Mouse (Mus musculus): Measurements from ENCODE around the gene Rapgef6. TPM values are rescaled to one million over a fixed set of nuclear protein-coding genes. Genes with fewer than 3 reads are reported as not detected.

Rapgef6 gene
- polyA plus RNA-seq, 1 experiment from 2014 or later, result 38.8 TPM

DNA sequence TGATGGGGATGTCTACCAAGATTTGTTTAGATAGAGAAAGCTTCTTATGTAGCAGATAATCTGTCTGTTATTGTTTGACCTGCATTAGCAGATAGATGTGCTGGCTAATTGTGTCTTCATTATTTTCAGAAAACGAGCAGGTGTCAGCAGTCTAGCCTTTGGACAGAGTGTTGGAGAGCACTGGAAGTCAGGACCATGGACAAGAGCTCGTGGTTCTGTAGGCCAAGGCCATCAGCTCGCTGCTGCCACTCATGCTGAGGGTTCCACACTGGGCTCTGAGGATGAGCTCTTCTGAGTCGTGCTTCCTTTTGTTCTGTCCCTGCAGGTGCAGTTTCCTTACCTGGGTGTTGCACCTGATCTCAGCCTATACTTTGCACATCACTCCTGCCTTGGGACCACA lies 173.3 kb downstream of the Rapgef6 start:
- Histone ChIP-seq H3K27ac (ENCODE audit: low read length) (no peak overlapping the region), H3K9ac (ENCODE audit: low read length) (no peak overlapping the region), H3K4me1 (replicated peaks; ENCODE audit: control insufficient read depth, insufficient read depth, low read length) (no peaks in the 10 kb centered on the region), H3K9me3 (ENCODE audit: control insufficient read depth, low read length) (no peaks in the 10 kb centered on the region), H3K36me3 (ENCODE audit: control insufficient read depth, insufficient read depth, low read length) (peaks cover 24% of the 10 kb centered on the region), H3K27me3 (ENCODE audit: control insufficient read depth, insufficient read depth, low read depth, low read length) (no peaks in the 10 kb centered on the region), H3K4me3 (ENCODE audit: low read length) (no peak overlapping the region), H3K4me2 (ENCODE audit: low read depth, low read length) (no peak overlapping the region)
- no peak for ATAC-seq (ENCODE audit: low read depth)
- 59% methylated on average over 4 of the region's 4 CpGs for WGBS

DNA sequence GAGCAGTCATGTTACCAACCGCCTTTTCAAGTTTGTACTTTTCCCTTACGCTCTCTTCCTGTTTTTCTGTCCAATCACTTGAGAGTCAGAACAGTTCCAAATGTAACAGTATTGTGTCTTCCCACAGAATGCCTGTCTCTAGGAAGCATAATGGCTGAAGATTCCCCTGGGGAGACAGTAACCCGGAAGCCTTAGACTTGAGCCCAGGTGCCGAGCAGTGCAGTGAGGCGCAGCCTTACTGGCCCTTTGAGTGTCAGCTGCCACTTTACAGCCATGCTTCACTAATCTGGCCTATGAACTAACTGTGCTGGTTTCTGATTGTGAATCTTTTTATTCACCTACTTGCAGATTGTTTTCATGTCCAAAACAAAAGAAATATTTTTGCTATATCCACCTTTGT lies 175.0 kb downstream of the Rapgef6 start:
- H3K36me3 ChIP-seq (ENCODE audit: control insufficient read depth, insufficient read depth, low read length), result peaks cover 19% of the 10 kb centered on the region
- ATAC-seq (ENCODE audit: low read depth), result no peak

DNA sequence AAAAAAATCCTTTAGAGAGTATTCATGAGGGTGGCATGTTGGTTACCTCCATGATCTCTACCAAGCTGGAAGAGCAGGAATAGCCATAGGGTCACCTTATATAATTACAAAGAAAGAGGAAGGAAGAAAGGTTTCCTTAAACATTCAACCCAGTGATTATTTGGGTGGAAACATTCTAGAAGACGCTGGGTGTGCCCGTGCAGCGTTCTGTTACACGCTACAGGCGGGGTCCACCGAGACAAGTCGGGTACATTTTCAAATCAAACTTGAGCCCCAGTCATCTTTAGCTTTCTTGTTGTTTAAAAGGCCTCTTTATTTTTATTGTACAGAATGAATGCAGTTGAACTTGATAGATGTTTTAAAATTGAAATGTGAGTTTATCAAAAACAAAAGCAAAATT lies 176.0 kb downstream of the Rapgef6 start:
- ATAC-seq (ENCODE audit: low read depth), result no peak
- Histone ChIP-seq H3K9me3 (ENCODE audit: control insufficient read depth, low read length) (no peaks in the 10 kb centered on the region), H3K36me3 (ENCODE audit: control insufficient read depth, insufficient read depth, low read length) (peaks cover 19% of the 10 kb centered on the region), H3K9ac (ENCODE audit: low read length) (no peak overlapping the region), H3K27ac (ENCODE audit: low read length) (no peak overlapping the region), H3K4me3 (ENCODE audit: low read length) (no peak overlapping the region), H3K27me3 (ENCODE audit: control insufficient read depth, insufficient read depth, low read depth, low read length) (no peaks in the 10 kb centered on the region), H3K4me2 (ENCODE audit: low read depth, low read length) (no peak overlapping the region), H3K4me1 (replicated peaks; ENCODE audit: control insufficient read depth, insufficient read depth, low read length) (no peaks in the 10 kb centered on the region)
- WGBS, result 86% methylated on average over 7 of the region's 7 CpGs

More for the DNA sequence above, 175.0 kb downstream of the Rapgef6 start:
- 91% methylated on average over 5 of the region's 5 CpGs for WGBS
- Histone ChIP-seq H3K4me2 (ENCODE audit: low read depth, low read length) (no peak overlapping the region), H3K9ac (ENCODE audit: low read length) (no peak overlapping the region), H3K9me3 (ENCODE audit: control insufficient read depth, low read length) (no peaks in the 10 kb centered on the region), H3K4me3 (ENCODE audit: low read length) (no peak overlapping the region), H3K27me3 (ENCODE audit: control insufficient read depth, insufficient read depth, low read depth, low read length) (no peaks in the 10 kb centered on the region), H3K27ac (ENCODE audit: low read length) (no peak overlapping the region), H3K4me1 (replicated peaks; ENCODE audit: control insufficient read depth, insufficient read depth, low read length) (no peaks in the 10 kb centered on the region)

DNA sequence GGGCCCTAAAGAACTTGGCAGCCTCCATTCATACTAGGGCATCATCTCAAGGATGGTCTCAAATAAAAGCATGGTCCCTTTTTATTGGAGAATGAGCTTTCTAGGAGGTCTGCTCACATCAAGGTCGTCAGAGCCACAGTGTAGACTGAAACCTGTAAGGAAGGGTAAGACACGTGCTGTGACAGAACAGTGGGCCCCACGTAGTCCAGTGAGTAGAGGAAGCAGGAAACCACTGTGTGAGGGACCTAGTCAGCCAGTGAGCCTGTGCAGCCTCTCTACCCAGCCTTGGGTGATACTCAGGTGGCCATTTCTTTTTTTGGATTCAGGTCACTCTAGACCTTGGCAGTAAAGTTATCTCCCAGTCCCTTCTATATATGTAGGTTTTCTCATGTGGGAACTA lies 177.3 kb downstream of the Rapgef6 start:
- ATAC-seq (ENCODE audit: low read depth), result no peak
- H3K4me3 ChIP-seq (ENCODE audit: low read length), result no peak overlapping the region
- no peak overlapping the region for H3K9ac ChIP-seq (ENCODE audit: low read length)
- no peaks in the 10 kb centered on the region for H3K27me3 ChIP-seq (ENCODE audit: control insufficient read depth, insufficient read depth, low read depth, low read length)
- peaks cover 15% of the 10 kb centered on the region for H3K36me3 ChIP-seq (ENCODE audit: control insufficient read depth, insufficient read depth, low read length)
- H3K4me2 ChIP-seq (ENCODE audit: low read depth, low read length), result no peak overlapping the region
- H3K4me1 ChIP-seq (replicated peaks; ENCODE audit: control insufficient read depth, insufficient read depth, low read length), result no peaks in the 10 kb centered on the region
- no peak overlapping the region for H3K27ac ChIP-seq (ENCODE audit: low read length)
- WGBS, result 82% methylated on average over 3 of the region's 3 CpGs
- no peaks in the 10 kb centered on the region for H3K9me3 ChIP-seq (ENCODE audit: control insufficient read depth, low read length)

DNA sequence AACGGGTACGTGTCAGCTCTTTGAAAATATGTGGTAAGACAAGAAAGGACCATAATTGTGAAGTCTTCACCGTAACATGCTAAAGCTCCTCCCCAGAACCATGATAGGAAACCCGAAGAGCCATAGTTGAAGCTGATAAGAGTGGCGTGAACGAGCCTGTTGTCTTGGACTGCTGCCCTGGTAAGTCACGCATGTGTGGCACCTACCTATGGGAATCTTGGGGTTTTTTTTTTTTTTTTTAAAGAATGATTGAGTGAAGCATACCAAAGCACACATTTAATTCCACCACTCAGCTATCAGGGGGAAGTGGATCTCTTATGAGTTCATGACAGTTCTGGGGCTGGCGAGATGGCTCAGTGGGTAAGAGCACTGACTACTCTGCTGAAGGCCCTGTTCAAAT lies 179.2 kb downstream of the Rapgef6 start:
- no peak overlapping the region for H3K4me3 ChIP-seq (ENCODE audit: low read length)
- WGBS, result 82% methylated on average over 8 of the region's 8 CpGs
- H3K27ac ChIP-seq (ENCODE audit: low read length), result no peak overlapping the region
- no peaks in the 10 kb centered on the region for H3K27me3 ChIP-seq (ENCODE audit: control insufficient read depth, insufficient read depth, low read depth, low read length)
- ATAC-seq (ENCODE audit: low read depth), result no peak
- H3K36me3 ChIP-seq (ENCODE audit: control insufficient read depth, insufficient read depth, low read length), result peaks cover 6% of the 10 kb centered on the region; the same call in 1 of the 2 replicates
- H3K9ac ChIP-seq (ENCODE audit: low read length), result no peak overlapping the region
- no peaks in the 10 kb centered on the region for H3K9me3 ChIP-seq (ENCODE audit: control insufficient read depth, low read length)
- H3K4me1 ChIP-seq (replicated peaks; ENCODE audit: control insufficient read depth, insufficient read depth, low read length), result no peaks in the 10 kb centered on the region
- no peak overlapping the region for H3K4me2 ChIP-seq (ENCODE audit: low read depth, low read length)

DNA sequence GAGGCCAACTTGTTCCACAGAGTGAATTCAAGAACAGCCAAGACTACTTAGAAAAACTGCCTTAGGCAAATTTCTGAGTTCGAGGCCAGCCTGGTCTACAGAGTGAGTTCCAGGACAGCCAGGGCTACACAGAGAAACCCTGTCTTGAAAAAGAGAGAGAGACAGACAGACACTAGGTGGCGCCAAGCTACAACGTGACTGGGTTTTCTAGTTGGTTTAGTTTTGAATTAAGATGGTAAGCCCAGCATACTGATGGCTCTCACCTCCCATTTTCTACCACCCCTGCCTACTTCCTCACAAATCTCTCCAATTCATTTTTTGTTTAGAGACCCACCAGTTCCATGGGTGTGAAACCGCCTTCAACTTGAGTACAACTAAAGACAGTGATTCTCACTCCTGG lies 180.7 kb downstream of the Rapgef6 start:
- Histone ChIP-seq H3K4me3 (ENCODE audit: low read length) (no peak overlapping the region), H3K9me3 (ENCODE audit: control insufficient read depth, low read length) (no peaks in the 10 kb centered on the region), H3K4me2 (ENCODE audit: low read depth, low read length) (no peak overlapping the region), H3K36me3 (ENCODE audit: control insufficient read depth, insufficient read depth, low read length) (no peaks in the 10 kb centered on the region), H3K27me3 (ENCODE audit: control insufficient read depth, insufficient read depth, low read depth, low read length) (no peaks in the 10 kb centered on the region), H3K9ac (ENCODE audit: low read length) (no peak overlapping the region), H3K27ac (ENCODE audit: low read length) (no peak overlapping the region), H3K4me1 (replicated peaks; ENCODE audit: control insufficient read depth, insufficient read depth, low read length) (no peaks in the 10 kb centered on the region)
- 34% methylated on average over 4 of the region's 4 CpGs for WGBS
- ATAC-seq (ENCODE audit: low read depth), result 0 out of 2 replicates have a peak, but pooled peaks have one; percentile 36

DNA sequence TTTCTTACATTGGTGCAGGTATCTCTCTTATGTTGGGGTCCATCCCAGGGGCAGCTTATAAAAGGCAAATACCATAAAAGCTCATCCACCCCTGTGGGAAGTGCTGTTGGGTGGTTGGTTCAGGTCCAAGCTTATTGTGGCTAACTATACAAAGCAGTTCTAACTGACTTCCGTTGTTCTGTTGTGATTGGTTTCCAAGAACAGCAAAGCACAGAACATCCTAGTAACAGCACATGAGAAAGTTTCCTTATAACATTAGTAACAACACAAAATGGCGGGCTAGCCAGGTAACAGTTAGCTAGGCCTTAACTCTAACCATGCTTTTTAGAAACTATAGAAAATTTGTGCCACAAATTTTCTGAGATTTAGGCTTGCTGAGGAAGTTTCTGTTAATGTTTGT lies 185.5 kb downstream of the Rapgef6 start:
- Histone ChIP-seq H3K9me3 (ENCODE audit: control insufficient read depth, low read length) (no peaks in the 10 kb centered on the region), H3K4me2 (ENCODE audit: low read depth, low read length) (no peak overlapping the region), H3K27me3 (ENCODE audit: control insufficient read depth, insufficient read depth, low read depth, low read length) (no peaks in the 10 kb centered on the region), H3K27ac (ENCODE audit: low read length) (no peak overlapping the region), H3K36me3 (ENCODE audit: control insufficient read depth, insufficient read depth, low read length) (no peaks in the 10 kb centered on the region), H3K4me3 (ENCODE audit: low read length) (no peak overlapping the region), H3K9ac (ENCODE audit: low read length) (no peak overlapping the region), H3K4me1 (replicated peaks; ENCODE audit: control insufficient read depth, insufficient read depth, low read length) (no peaks in the 10 kb centered on the region)
- 89% methylated on average over 2 of the region's 2 CpGs for WGBS
- ATAC-seq (ENCODE audit: low read depth), result no peak

DNA sequence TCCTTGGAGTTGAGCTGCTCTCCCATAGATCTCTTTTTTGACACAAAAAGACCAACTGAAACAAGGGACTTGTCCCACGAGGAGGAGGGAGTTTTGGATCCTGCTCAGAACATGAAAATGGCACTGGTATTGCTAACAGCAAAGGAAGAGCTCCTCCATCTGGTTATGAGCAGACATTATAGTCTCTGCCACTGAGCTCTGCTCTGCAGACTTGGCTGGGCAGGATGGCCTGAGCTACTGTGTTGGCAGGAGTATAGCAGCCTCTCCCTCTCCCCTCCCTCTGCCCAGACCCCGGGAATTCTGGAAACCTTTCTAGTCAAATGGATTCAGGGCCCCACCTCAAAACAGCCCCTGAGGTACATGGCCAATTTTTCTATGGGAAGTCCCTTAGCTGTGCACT lies 187.0 kb downstream of the Rapgef6 start:
- ATAC-seq (ENCODE audit: low read depth), result no peak
- no peaks in the 10 kb centered on the region for H3K9me3 ChIP-seq (ENCODE audit: control insufficient read depth, low read length)
- H3K9ac ChIP-seq (ENCODE audit: low read length), result no peak overlapping the region
- no peak overlapping the region for H3K4me2 ChIP-seq (ENCODE audit: low read depth, low read length)
- WGBS, result 47% methylated on average over 2 of the region's 2 CpGs
- no peaks in the 10 kb centered on the region for H3K4me1 ChIP-seq (replicated peaks; ENCODE audit: control insufficient read depth, insufficient read depth, low read length)
- H3K4me3 ChIP-seq (ENCODE audit: low read length), result no peak overlapping the region
- H3K36me3 ChIP-seq (ENCODE audit: control insufficient read depth, insufficient read depth, low read length), result no peaks in the 10 kb centered on the region
- no peak overlapping the region for H3K27ac ChIP-seq (ENCODE audit: low read length)
- H3K27me3 ChIP-seq (ENCODE audit: control insufficient read depth, insufficient read depth, low read depth, low read length), result no peaks in the 10 kb centered on the region

DNA sequence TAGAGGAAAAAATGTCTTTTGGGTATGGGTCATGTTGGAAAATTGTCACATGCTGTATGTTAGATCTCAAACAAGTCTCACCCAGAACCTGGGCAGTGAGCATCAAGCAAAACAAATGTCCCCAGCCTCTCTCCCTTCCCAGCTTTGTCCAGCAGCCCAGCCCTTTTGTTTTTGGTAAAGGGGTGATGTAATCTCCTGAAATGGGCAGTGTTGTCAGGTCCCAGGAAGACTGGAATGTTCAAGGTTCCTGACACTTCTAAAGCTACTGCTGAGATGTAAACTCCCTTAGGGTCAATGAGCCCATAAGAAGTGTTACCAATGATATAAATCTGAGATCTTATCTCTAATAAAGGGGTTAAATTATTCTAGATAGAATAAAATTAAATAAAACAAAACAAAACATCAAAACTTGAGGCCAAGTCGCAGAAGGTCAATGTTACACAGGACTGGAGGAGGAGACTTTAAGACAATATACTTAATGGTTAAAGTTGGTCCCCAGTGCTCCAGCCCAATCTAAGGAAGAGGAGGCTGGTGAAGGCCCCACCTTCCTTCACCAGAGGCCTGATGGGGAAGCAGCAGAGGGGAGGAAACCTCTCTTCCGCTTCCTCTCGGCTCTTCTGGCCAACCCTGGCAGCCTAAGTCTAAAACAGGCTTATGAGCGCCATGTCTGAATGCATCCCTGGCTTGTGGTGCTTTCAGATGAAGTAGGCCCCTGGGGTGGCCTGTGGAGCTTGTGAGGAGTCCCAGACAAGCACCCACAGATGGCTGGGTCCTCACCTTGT lies 188.1 kb downstream of the Rapgef6 start:
- H3K27me3 ChIP-seq (ENCODE audit: control insufficient read depth, insufficient read depth, low read depth, low read length), result no peaks in the 10 kb centered on the region
- H3K4me1 ChIP-seq (replicated peaks; ENCODE audit: control insufficient read depth, insufficient read depth, low read length), result no peaks in the 10 kb centered on the region
- ATAC-seq (ENCODE audit: low read depth), result no peak
- no peak overlapping the region for H3K27ac ChIP-seq (ENCODE audit: low read length)
- H3K36me3 ChIP-seq (ENCODE audit: control insufficient read depth, insufficient read depth, low read length), result no peaks in the 10 kb centered on the region
- no peak overlapping the region for H3K4me2 ChIP-seq (ENCODE audit: low read depth, low read length)
- H3K9me3 ChIP-seq (ENCODE audit: control insufficient read depth, low read length), result no peaks in the 10 kb centered on the region
- 77% methylated on average over 4 of the region's 4 CpGs for WGBS
- no peak overlapping the region for H3K9ac ChIP-seq (ENCODE audit: low read length)
- no peak overlapping the region for H3K4me3 ChIP-seq (ENCODE audit: low read length)
